Mouse (Mus musculus): ENCODE measurements around the gene Cebpzos.

Gene Cebpzos

GRCm38 (mm10) chr17:78937229-78937853 lies 21.0 kb downstream of the Cebpzos start:
- DNase-seq (ENCODE audit: extremely low spot score, low read depth, low spot score), result no peak

GRCm38 (mm10) chr17:78938927-78939326 lies 22.6 kb downstream of the Cebpzos start:
- DNase-seq (ENCODE audit: extremely low spot score, low read depth, low spot score), result no peak

GRCm38 (mm10) chr17:78942579-78942978 lies 26.3 kb downstream of the Cebpzos start:
- DNase-seq (ENCODE audit: extremely low spot score, low read depth, low spot score), result no peak

- DNase-seq (ENCODE audit: extremely low spot score, low read depth, low spot score), result no peak
Observed at GRCm38 (mm10) chr17:78951225-78951624, 34.9 kb downstream of the Cebpzos start.

- DNase-seq (ENCODE audit: extremely low spot score, low read depth, low spot score), result no peak
Observed at GRCm38 (mm10) chr17:78952070-78952469, 35.8 kb downstream of the Cebpzos start.

- DNase-seq (ENCODE audit: extremely low spot score, low read depth, low spot score), result no peak
Observed at GRCm38 (mm10) chr17:78953240-78953639, 36.9 kb downstream of the Cebpzos start.

GRCm38 (mm10) chr17:78959473-78959872 lies 43.2 kb downstream of the Cebpzos start:
- DNase-seq (ENCODE audit: extremely low spot score, low read depth, low spot score), result no peak

GRCm38 (mm10) chr17:78964387-78964786 lies 48.1 kb downstream of the Cebpzos start:
- no peak for DNase-seq (ENCODE audit: extremely low spot score, low read depth, low spot score)

GRCm38 (mm10) chr17:78966092-78966883 lies 50.0 kb downstream of the Cebpzos start:
- no peak for DNase-seq (ENCODE audit: extremely low spot score, low read depth, low spot score)

- no peak for DNase-seq (ENCODE audit: extremely low spot score, low read depth, low spot score)
Observed at GRCm38 (mm10) chr17:78968500-78968899, 52.2 kb downstream of the Cebpzos start.

Data from hindlimb bud, embryonic 11.5 days (tissue).